Mouse (Mus musculus) liver, embryonic 14.5 days (tissue): ENCODE measurements around the gene Cc2d2a.

Experiments used
- CTCF ChIP-seq: IDR thresholded peaks from 2 replicates; pipeline ENCODE4 v1.5.1; 2016; ENCODE audit warnings: antibody characterized with exemption, low read depth, control low read depth
- EP300 ChIP-seq: IDR thresholded peaks from 2 replicates; pipeline ENCODE4 v1.6.1; 2016; ENCODE audit warnings: antibody characterized with exemption, low read depth

- no peak for TF ChIP-seq CTCF
- no peak for TF ChIP-seq EP300
These were observed 119.4 kb downstream of the Cc2d2a start for GRCm38 (mm10) chr5:43781423-43781976.
